Mouse (Mus musculus) layer of hippocampus, adult 9-10 months (tissue): ENCODE results near the gene Mat1a.
A peak's percentile ranks its signal among the peaks of the same experiment; 100 is the strongest.

Experiments
- DNase-seq: peaks from one replicate; pipeline ENCODE4 v3.0.0; 2022; ENCODE audit warnings: low spot score

Mat1a gene

GRCm38 (mm10) chr14:41104853-41105444 is at the start of gene Mat1a:
Mat1a (plus strand) TSS chr14:41105035.
- no peak for DNase-seq

- no peak for DNase-seq
These were observed 39.7 kb upstream of the Mat1a start for GRCm38 (mm10) chr14:41065168-41065567.

- no peak for DNase-seq
These were observed 38.4 kb upstream of the Mat1a start for GRCm38 (mm10) chr14:41066416-41066815.

- DNase-seq: no peak
These were observed 35.7 kb upstream of the Mat1a start, which contains the start of gene Dydc2 for GRCm38 (mm10) chr14:41069108-41069507. Dydc2 (minus strand) TSS chr14:41069208.

- no peak for DNase-seq
These were observed 34.5 kb upstream of the Mat1a start for GRCm38 (mm10) chr14:41070343-41070742.

GRCm38 (mm10) chr14:41072229-41072943 is 32.4 kb upstream of the Mat1a start, which contains the start of gene Dydc1:
Dydc1 (plus strand) TSS chr14:41072911.
- peak; percentile 42 for DNase-seq

GRCm38 (mm10) chr14:41072944-41073275 is 31.9 kb upstream of the Mat1a start:
- DNase-seq: no peak

- no peak for DNase-seq
These were observed 22.4 kb upstream of the Mat1a start for GRCm38 (mm10) chr14:41082408-41082807.

GRCm38 (mm10) chr14:41087509-41087908 is 17.3 kb upstream of the Mat1a start:
- DNase-seq: no peak

- DNase-seq: no peak
These were observed 14.1 kb upstream of the Mat1a start for GRCm38 (mm10) chr14:41090777-41091176.

- DNase-seq: no peak
These were observed 10.7 kb upstream of the Mat1a start for GRCm38 (mm10) chr14:41094114-41094513.

- DNase-seq: no peak
These were observed 8.5 kb upstream of the Mat1a start for GRCm38 (mm10) chr14:41096296-41096860.

- DNase-seq: no peak
These were observed 6.1 kb upstream of the Mat1a start for GRCm38 (mm10) chr14:41098726-41099125.

GRCm38 (mm10) chr14:41100712-41101111 is 4.1 kb upstream of the Mat1a start:
- DNase-seq: no peak

GRCm38 (mm10) chr14:41101242-41101641 is 3.6 kb upstream of the Mat1a start:
- no peak for DNase-seq

- no peak for DNase-seq
These were observed 2.6 kb upstream of the Mat1a start for GRCm38 (mm10) chr14:41102269-41102668.

GRCm38 (mm10) chr14:41111031-41111668 is 6.3 kb downstream of the Mat1a start:
- no peak for DNase-seq

GRCm38 (mm10) chr14:41112944-41113343 is 8.1 kb downstream of the Mat1a start:
- DNase-seq: no peak

GRCm38 (mm10) chr14:41116271-41116670 is 11.4 kb downstream of the Mat1a start:
- DNase-seq: no peak

- DNase-seq: no peak
These were observed 19.8 kb downstream of the Mat1a start for GRCm38 (mm10) chr14:41124683-41125082.

GRCm38 (mm10) chr14:41127997-41128396 is 23.2 kb downstream of the Mat1a start:
- no peak for DNase-seq

GRCm38 (mm10) chr14:41131540-41131939 is 26.7 kb downstream of the Mat1a start, which contains the start of gene Sftpa1:
Sftpa1 (plus strand) TSS chr14:41131782.
- no peak for DNase-seq

- DNase-seq: no peak
These were observed 32.2 kb downstream of the Mat1a start for GRCm38 (mm10) chr14:41137006-41137405.
